Mouse (Mus musculus) liver, embryonic 16.5 days (tissue): Measurements from ENCODE around the gene Otoa. TPM values are rescaled to one million over a fixed set of nuclear protein-coding genes. Genes with fewer than 3 reads are reported as not detected.

Experiments used
- polyA plus RNA-seq: library from polyadenylated mRNA; unstranded; fragments of >200 nt; fragmentation: Nextera tagmentation; extraction: Ambion mirVana; gene quantifications from 2 replicates; pipeline ENCODE4 v1.2.1, GENCODE M21; 2015

Otoa gene
- polyA plus RNA-seq, 1 experiment from 2014 or later: 0.05 TPM

Other genes with a start within 250 kb of the Otoa start
- 46.5 and 52.1 TPM in 2 replicates for gene Eef2k, start 238.8 kb upstream of the Otoa start, polyA plus RNA-seq
- gene Polr3e, start 163.9 kb upstream of the Otoa start, polyA plus RNA-seq: 10.1 and 10.4 TPM in 2 replicates
- 47.9 and 51.5 TPM in 2 replicates for gene Cdr2, start 99.3 kb upstream of the Otoa start, polyA plus RNA-seq
- not detected in 2 replicates for gene Mfsd13b, start 99.1 kb upstream of the Otoa start, polyA plus RNA-seq
- 36.1 and 36.7 TPM in 2 replicates for gene Mettl9, start 47.2 kb upstream of the Otoa start, polyA plus RNA-seq
- gene Igsf6, start 7.1 kb upstream of the Otoa start, polyA plus RNA-seq: 14.9 and 15.5 TPM in 2 replicates